Mouse (Mus musculus): ENCODE results near the gene Tsen2. TPM values are rescaled to one million over a fixed set of nuclear protein-coding genes. Genes with fewer than 3 reads are reported as not detected.

Tsen2 gene
- polyA plus RNA-seq, 1 experiment from 2014 or later, result 19.0 TPM

DNA sequence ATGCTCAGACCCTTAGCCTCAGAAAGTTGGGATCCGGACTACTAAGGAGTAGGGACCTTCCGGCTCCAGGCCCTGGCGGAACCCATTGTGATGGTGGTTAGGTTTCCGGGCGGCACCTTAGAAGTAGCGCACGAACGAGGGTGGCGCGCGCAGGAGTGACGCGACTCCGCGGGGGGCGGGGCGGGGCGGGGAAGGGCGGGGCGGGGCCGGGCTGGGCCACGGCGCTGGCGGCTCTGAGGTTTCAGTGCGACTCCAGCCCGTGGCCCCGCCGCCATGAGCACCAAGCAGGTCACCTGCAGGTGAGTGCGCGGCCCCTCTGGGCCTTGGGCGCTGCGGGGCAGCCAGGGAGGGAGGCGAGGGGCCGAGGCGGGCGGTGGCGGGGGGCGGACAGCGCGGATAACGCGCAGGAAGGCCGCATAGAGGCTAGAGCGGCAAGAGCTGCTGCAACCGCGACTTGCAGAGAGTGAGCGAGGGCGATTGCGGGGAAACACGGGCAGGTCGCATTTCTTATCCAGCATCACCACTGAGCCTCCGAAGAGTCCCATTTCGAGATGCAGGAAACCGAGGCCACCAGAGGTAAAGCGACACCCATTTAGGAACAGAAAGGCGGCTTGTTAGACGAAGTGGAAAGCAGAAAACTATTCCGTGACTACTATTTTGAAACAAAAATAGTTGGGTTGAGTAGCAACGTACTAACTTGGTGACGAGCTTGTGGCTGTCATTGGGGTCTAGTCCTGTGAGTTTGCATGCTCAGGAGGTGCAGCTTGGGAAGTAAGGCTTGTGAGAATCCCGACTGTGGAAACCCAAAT, 57.5 kb downstream of the Tsen2 start, which contains the start of gene Mkrn2:
Gene Mkrn2, plus strand, starts transcription at position 188 of the 809 bp plus-strand sequence.
- no peaks in the 10 kb centered on the region for H3K9me3 ChIP-seq (replicated peaks; ENCODE audit: control insufficient read depth, low read length)
- WGBS, result under 1% methylated on average over 61 of the region's 61 CpGs
- H3K4me3 ChIP-seq (ENCODE audit: low read length), result peak within 1 kb of the TSS; percentile 96
- H3K27ac ChIP-seq (ENCODE audit: low read length), result peak within 1 kb of the TSS; percentile 86
- H3K4me1 ChIP-seq (ENCODE audit: control insufficient read depth, insufficient read depth, low read length), result peaks cover 9% of the 10 kb centered on the region
- H3K27me3 ChIP-seq (ENCODE audit: control insufficient read depth, insufficient read depth, low read length), result no peaks in the 10 kb centered on the region
- peak within 1 kb of the TSS; percentile 93 for H3K9ac ChIP-seq (ENCODE audit: low read length)
- peak within 1 kb of the TSS; percentile 91 for H3K4me2 ChIP-seq (ENCODE audit: low read depth, low read length)
- no peaks in the 10 kb centered on the region for H3K36me3 ChIP-seq (ENCODE audit: control insufficient read depth, insufficient read depth)
- peak; percentile 92 for ATAC-seq (replicated peaks; ENCODE audit: extremely low read depth, insufficient read depth, low FRiP score)

DNA sequence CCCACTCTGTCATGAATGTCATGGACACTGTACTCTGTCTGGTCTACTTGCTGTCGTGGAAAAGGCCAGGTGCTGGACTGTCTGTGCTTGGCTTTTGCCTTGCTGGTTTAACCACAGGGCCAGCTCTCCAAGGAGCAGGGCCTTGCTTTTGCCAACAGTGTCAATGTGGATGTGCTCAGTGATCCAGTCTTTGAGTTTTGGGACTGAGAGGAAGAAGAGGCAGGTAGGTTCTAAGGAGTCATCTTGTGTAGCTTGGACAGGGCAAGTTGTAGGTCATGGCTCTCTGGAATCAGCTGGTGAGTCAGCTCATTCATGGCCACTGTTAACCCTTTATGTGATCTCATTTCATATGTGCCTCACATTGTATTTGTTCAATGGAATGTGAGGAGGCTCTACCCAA, 62.0 kb downstream of the Tsen2 start:
- Histone ChIP-seq H3K27ac (ENCODE audit: low read length) (no peak overlapping the region), H3K36me3 (ENCODE audit: control insufficient read depth, insufficient read depth) (peaks cover 17% of the 10 kb centered on the region), H3K9me3 (replicated peaks; ENCODE audit: control insufficient read depth, low read length) (no peaks in the 10 kb centered on the region), H3K27me3 (ENCODE audit: control insufficient read depth, insufficient read depth, low read length) (no peaks in the 10 kb centered on the region), H3K4me3 (ENCODE audit: low read length) (no peak overlapping the region), H3K4me1 (ENCODE audit: control insufficient read depth, insufficient read depth, low read length) (peaks cover 12% of the 10 kb centered on the region), H3K9ac (ENCODE audit: low read length) (no peak overlapping the region), H3K4me2 (ENCODE audit: low read depth, low read length) (no peak overlapping the region)
- WGBS, result 76% methylated on average over 1 of the region's 1 CpGs
- ATAC-seq (replicated peaks; ENCODE audit: extremely low read depth, insufficient read depth, low FRiP score), result no peak

DNA sequence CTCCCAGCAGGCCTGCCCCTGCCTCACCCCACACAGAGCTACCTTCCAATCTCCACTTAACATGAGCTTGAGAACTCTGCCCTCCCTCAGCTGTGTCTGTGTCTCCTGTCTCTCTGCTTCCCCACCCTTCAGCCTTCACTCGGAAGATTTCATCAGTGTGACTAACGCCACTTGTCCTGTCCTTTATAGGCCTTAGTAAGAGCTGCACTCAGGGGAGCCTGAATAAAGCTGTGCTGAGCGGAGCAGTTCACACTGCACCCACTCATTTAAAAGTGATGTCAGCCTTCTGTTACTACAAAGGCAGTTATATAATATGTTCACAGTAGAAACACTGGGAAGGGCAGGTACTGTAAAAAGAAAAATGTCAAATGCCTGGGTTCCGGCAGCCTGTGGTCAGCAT, 63.0 kb downstream of the Tsen2 start:
- WGBS, result 68% methylated on average over 4 of the region's 4 CpGs

DNA sequence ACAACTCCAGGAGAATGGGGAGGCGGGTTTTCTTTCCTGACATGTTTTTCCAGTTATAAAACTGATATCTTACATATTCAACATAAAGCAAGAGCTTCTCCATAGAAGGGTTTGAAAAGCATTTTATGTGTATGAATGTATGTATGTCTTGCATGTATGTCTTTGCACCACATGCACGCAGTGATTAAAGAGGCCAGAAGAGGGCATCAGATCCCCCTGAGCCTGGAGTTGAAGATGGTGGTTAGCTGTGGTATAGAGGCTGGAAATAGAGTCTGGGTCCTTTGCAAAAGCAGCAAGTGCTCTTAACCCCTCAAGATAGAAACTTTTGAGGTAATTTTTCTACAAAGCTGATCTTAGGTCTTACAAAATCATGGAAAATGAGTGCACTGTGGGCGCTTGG, 64.7 kb downstream of the Tsen2 start:
- Histone ChIP-seq H3K27ac (ENCODE audit: low read length) (no peak overlapping the region), H3K9me3 (replicated peaks; ENCODE audit: control insufficient read depth, low read length) (no peaks in the 10 kb centered on the region), H3K4me1 (ENCODE audit: control insufficient read depth, insufficient read depth, low read length) (0 out of 2 replicates have a peak, but pooled peaks cover 3% of the 10 kb centered on the region), H3K27me3 (ENCODE audit: control insufficient read depth, insufficient read depth, low read length) (no peaks in the 10 kb centered on the region), H3K36me3 (ENCODE audit: control insufficient read depth, insufficient read depth) (peaks cover 24% of the 10 kb centered on the region), H3K4me3 (ENCODE audit: low read length) (no peak overlapping the region), H3K4me2 (ENCODE audit: low read depth, low read length) (no peak overlapping the region), H3K9ac (ENCODE audit: low read length) (no peak overlapping the region)
- WGBS, result 66% methylated on average over 3 of the region's 3 CpGs
- ATAC-seq (replicated peaks; ENCODE audit: extremely low read depth, insufficient read depth, low FRiP score), result no peak

More for the DNA sequence above, 63.0 kb downstream of the Tsen2 start:
- no peak overlapping the region for H3K4me3 ChIP-seq (ENCODE audit: low read length)
- H3K4me1 ChIP-seq (ENCODE audit: control insufficient read depth, insufficient read depth, low read length), result peaks cover 10% of the 10 kb centered on the region
- no peak overlapping the region for H3K27ac ChIP-seq (ENCODE audit: low read length)
- no peaks in the 10 kb centered on the region for H3K27me3 ChIP-seq (ENCODE audit: control insufficient read depth, insufficient read depth, low read length)
- ATAC-seq (replicated peaks; ENCODE audit: extremely low read depth, insufficient read depth, low FRiP score), result no peak
- H3K36me3 ChIP-seq (ENCODE audit: control insufficient read depth, insufficient read depth), result peaks cover 17% of the 10 kb centered on the region
- no peak overlapping the region for H3K4me2 ChIP-seq (ENCODE audit: low read depth, low read length)
- no peak overlapping the region for H3K9ac ChIP-seq (ENCODE audit: low read length)
- H3K9me3 ChIP-seq (replicated peaks; ENCODE audit: control insufficient read depth, low read length), result no peaks in the 10 kb centered on the region

DNA sequence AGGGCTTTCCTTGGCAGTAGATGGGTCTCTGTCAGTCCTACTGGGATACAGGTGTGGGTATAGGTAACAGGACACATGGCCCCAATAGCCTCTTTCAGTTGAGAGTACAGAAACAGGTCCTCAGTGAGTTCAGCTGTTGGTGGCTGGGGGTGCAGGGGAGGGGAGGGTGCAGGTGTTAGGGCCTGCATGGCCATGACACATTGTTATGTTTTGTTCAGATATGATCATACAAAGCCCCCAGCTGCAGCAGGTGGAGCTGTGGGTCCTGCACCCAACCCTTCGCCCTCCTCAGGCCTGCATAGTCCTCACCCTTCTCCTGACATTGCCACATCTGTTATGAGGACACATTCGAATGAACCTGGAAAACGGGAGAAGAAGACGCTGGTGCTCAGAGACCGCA, 65.8 kb downstream of the Tsen2 start:
- H3K27ac ChIP-seq (ENCODE audit: low read length), result no peak overlapping the region
- no peaks in the 10 kb centered on the region for H3K27me3 ChIP-seq (ENCODE audit: control insufficient read depth, insufficient read depth, low read length)
- H3K4me2 ChIP-seq (ENCODE audit: low read depth, low read length), result no peak overlapping the region
- H3K9me3 ChIP-seq (replicated peaks; ENCODE audit: control insufficient read depth, low read length), result no peaks in the 10 kb centered on the region
- H3K9ac ChIP-seq (ENCODE audit: low read length), result no peak overlapping the region
- 92% methylated on average over 5 of the region's 5 CpGs for WGBS
- H3K4me1 ChIP-seq (ENCODE audit: control insufficient read depth, insufficient read depth, low read length), result 0 out of 2 replicates have a peak, but pooled peaks cover 3% of the 10 kb centered on the region
- H3K4me3 ChIP-seq (ENCODE audit: low read length), result no peak overlapping the region
- ATAC-seq (replicated peaks; ENCODE audit: extremely low read depth, insufficient read depth, low FRiP score), result no peak
- H3K36me3 ChIP-seq (ENCODE audit: control insufficient read depth, insufficient read depth), result peaks cover 31% of the 10 kb centered on the region

DNA sequence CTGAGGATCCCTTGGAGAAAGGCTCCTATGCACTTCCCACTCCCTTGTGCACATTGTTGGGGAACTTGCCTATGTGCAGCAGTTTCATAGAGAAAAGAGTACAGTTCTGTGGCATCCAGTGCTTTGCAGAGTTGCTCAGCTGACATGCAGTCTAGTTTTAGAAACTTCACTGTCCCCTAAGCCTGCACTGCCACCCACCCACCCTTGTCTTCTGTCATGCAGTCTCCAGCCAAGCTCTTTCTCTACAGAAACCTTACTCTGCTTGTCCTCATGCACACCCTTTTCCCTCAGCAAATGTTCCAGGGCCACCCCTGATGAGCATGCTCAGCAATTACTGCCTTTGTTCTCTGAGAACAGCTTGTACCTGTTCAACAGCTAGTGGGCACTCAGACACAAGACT, 69.3 kb downstream of the Tsen2 start:
- H3K27ac ChIP-seq (ENCODE audit: low read length), result no peak overlapping the region
- no peak for ATAC-seq (replicated peaks; ENCODE audit: extremely low read depth, insufficient read depth, low FRiP score)
- no peaks in the 10 kb centered on the region for H3K4me1 ChIP-seq (ENCODE audit: control insufficient read depth, insufficient read depth, low read length)
- no peak overlapping the region for H3K9ac ChIP-seq (ENCODE audit: low read length)
- H3K9me3 ChIP-seq (replicated peaks; ENCODE audit: control insufficient read depth, low read length), result no peaks in the 10 kb centered on the region
- H3K27me3 ChIP-seq (ENCODE audit: control insufficient read depth, insufficient read depth, low read length), result no peaks in the 10 kb centered on the region
- H3K4me3 ChIP-seq (ENCODE audit: low read length), result no peak overlapping the region
- H3K4me2 ChIP-seq (ENCODE audit: low read depth, low read length), result no peak overlapping the region
- H3K36me3 ChIP-seq (ENCODE audit: control insufficient read depth, insufficient read depth), result peaks cover 54% of the 10 kb centered on the region

DNA sequence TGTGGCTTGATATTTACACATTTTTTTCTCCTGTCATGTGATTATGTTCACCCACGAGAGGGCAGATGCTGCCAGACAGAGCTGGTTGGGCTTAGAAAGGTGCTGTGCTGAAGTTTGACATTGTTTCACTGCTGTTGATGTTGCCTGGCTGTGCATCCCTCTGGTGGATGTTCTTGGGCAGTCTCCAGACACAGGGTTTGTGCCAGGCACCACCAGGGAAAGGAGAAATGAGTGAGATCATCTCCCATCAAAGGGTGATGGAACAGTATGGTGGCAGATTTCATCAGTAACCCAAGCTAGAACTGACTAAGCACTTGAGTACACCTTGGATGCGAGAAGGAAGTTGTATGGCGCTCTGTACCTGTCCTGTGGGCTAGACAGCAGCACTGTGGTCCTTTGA, 71.5 kb downstream of the Tsen2 start:
- 80% methylated on average over 3 of the region's 3 CpGs for WGBS
- ATAC-seq (replicated peaks; ENCODE audit: extremely low read depth, insufficient read depth, low FRiP score), result no peak
- H3K27ac ChIP-seq (ENCODE audit: low read length), result no peak overlapping the region
- no peaks in the 10 kb centered on the region for H3K9me3 ChIP-seq (replicated peaks; ENCODE audit: control insufficient read depth, low read length)
- peaks cover 63% of the 10 kb centered on the region for H3K36me3 ChIP-seq (ENCODE audit: control insufficient read depth, insufficient read depth)
- no peak overlapping the region for H3K4me3 ChIP-seq (ENCODE audit: low read length)
- no peaks in the 10 kb centered on the region for H3K27me3 ChIP-seq (ENCODE audit: control insufficient read depth, insufficient read depth, low read length)
- H3K9ac ChIP-seq (ENCODE audit: low read length), result no peak overlapping the region
- no peak overlapping the region for H3K4me2 ChIP-seq (ENCODE audit: low read depth, low read length)
- H3K4me1 ChIP-seq (ENCODE audit: control insufficient read depth, insufficient read depth, low read length), result no peaks in the 10 kb centered on the region

DNA sequence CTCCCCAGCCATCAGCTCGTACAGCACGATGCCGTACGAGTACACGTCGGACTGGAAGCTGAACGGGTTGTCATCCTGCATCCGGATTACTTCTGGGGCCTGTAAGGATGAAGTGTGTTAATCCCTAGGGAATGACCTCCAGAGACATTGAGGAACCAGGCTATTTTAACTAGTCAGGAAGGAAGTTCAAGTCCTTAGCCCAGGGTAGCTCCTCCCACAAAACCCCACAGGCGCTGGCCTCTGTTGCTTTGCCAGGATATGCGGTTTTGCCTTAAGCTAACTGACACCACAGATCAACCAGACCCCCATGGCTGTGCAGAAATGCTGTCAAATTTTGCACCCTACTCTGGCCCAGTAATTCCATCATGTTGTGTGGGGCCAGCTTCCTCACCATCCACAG, 75.4 kb downstream of the Tsen2 start:
- no peaks in the 10 kb centered on the region for H3K9me3 ChIP-seq (replicated peaks; ENCODE audit: control insufficient read depth, low read length)
- no peak overlapping the region for H3K4me2 ChIP-seq (ENCODE audit: low read depth, low read length)
- H3K36me3 ChIP-seq (ENCODE audit: control insufficient read depth, insufficient read depth), result peaks cover 80% of the 10 kb centered on the region
- WGBS, result 77% methylated on average over 10 of the region's 10 CpGs
- no peaks in the 10 kb centered on the region for H3K27me3 ChIP-seq (ENCODE audit: control insufficient read depth, insufficient read depth, low read length)
- no peak overlapping the region for H3K27ac ChIP-seq (ENCODE audit: low read length)
- no peak overlapping the region for H3K4me3 ChIP-seq (ENCODE audit: low read length)
- H3K4me1 ChIP-seq (ENCODE audit: control insufficient read depth, insufficient read depth, low read length), result no peaks in the 10 kb centered on the region
- no peak for ATAC-seq (replicated peaks; ENCODE audit: extremely low read depth, insufficient read depth, low FRiP score)
- no peak overlapping the region for H3K9ac ChIP-seq (ENCODE audit: low read length)

DNA sequence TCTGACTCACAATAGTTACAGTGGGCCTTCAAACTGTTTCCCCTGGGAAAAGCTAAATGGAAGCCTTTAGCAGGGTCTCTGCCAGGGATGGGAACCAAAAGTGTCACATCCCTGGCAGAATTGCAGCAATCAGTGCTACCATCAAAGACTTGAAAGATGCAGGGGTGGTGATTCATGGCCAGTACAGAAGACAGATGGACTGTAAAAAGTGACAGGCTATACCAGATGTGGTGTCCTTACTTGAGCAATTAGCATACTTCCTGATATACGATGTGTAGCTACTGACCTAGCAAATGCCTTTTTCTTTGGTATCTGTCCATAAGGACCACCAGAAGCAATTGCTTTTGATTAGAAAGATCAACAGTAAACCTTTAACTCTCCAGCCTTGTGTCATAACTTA, 76.5 kb downstream of the Tsen2 start:
- ATAC-seq (replicated peaks; ENCODE audit: extremely low read depth, insufficient read depth, low FRiP score), result no peak
- peaks cover 85% of the 10 kb centered on the region for H3K36me3 ChIP-seq (ENCODE audit: control insufficient read depth, insufficient read depth)
- 92% methylated on average over 1 of the region's 1 CpGs for WGBS

More for the DNA sequence above, 76.5 kb downstream of the Tsen2 start:
- Histone ChIP-seq H3K4me3 (ENCODE audit: low read length) (no peak overlapping the region), H3K4me1 (ENCODE audit: control insufficient read depth, insufficient read depth, low read length) (no peaks in the 10 kb centered on the region), H3K27me3 (ENCODE audit: control insufficient read depth, insufficient read depth, low read length) (no peaks in the 10 kb centered on the region), H3K9me3 (replicated peaks; ENCODE audit: control insufficient read depth, low read length) (no peaks in the 10 kb centered on the region), H3K4me2 (ENCODE audit: low read depth, low read length) (no peak overlapping the region), H3K27ac (ENCODE audit: low read length) (no peak overlapping the region), H3K9ac (ENCODE audit: low read length) (no peak overlapping the region)
